Mouse (Mus musculus) liver, embryonic 13.5 days (tissue): ENCODE measurements around the gene Plch2. TPM values are rescaled to one million over a fixed set of nuclear protein-coding genes. Genes with fewer than 3 reads are reported as not detected.

Source experiments
- ATAC-seq: fragments of 200-750 bp; cut with Nextera tagmentation; 2 replicates; pipeline ENCODE4 v1.8.0; 2017; ENCODE audit warnings: low read depth, mild to moderate bottlenecking, moderate number of reproducible peaks, moderate library complexity
- DNase-seq: peaks from one replicate; pipeline ENCODE4 v3.0.0; 2022
- H3K27ac ChIP-seq: fragments of 300-500 bp; sonication (generic); 2 replicates; pipeline ENCODE4 v1.5.1; 2015; ENCODE audit warnings: moderate library complexity, mild to moderate bottlenecking, inconsistent platforms
- H3K27me3 ChIP-seq: fragments of 300-500 bp; sonication (generic); 2 replicates; pipeline ENCODE4 v1.6.1; 2015; ENCODE audit warnings: mild to moderate bottlenecking, inconsistent platforms
- H3K36me3 ChIP-seq: fragments of 300-500 bp; sonication (generic); 2 replicates; pipeline ENCODE4 v1.6.1; 2015; ENCODE audit warnings: mild to moderate bottlenecking, inconsistent platforms
- H3K4me1 ChIP-seq: fragments of 300-500 bp; sonication (generic); replicated peaks from 2 replicates; pipeline ENCODE4 v1.6.1; 2015; ENCODE audit warnings: inconsistent platforms
- H3K4me2 ChIP-seq: fragments of 300-500 bp; sonication (generic); 2 replicates; pipeline ENCODE4 v1.6.1; 2015; ENCODE audit warnings: inconsistent platforms, mild to moderate bottlenecking, moderate library complexity
- H3K4me3 ChIP-seq: fragments of 300-500 bp; sonication (generic); replicated peaks from 2 replicates; pipeline ENCODE4 v1.5.1; 2015; ENCODE audit warnings: mild to moderate bottlenecking, inconsistent platforms
- H3K9ac ChIP-seq: fragments of 300-500 bp; sonication (generic); 2 replicates; pipeline ENCODE4 v1.6.1; 2015; ENCODE audit warnings: mild to moderate bottlenecking, inconsistent platforms
- H3K9me3 ChIP-seq: fragments of 300-500 bp; sonication (generic); replicated peaks from 2 replicates; pipeline ENCODE4 v1.6.1; 2016; ENCODE audit warnings: inconsistent platforms
- WGBS: fragments of 180-500 bp; shearing (Covaris S2); methylation state at CpG from one replicate; pipeline ENCODE4 v1.1.7; 2015; ENCODE audit not compliant: insufficient replicate concordance; 5-methylcytosine and 5-hydroxymethylcytosine counted together
- polyA plus RNA-seq: library from polyadenylated mRNA; unstranded; fragments of >200 nt; fragmentation: Nextera tagmentation; extraction: Ambion mirVana; gene quantifications from 2 replicates; pipeline ENCODE4 v1.2.1, GENCODE M21; 2015

Plch2 gene
- polyA plus RNA-seq, 1 experiment from 2014 or later, result 0.08 TPM

DNA sequence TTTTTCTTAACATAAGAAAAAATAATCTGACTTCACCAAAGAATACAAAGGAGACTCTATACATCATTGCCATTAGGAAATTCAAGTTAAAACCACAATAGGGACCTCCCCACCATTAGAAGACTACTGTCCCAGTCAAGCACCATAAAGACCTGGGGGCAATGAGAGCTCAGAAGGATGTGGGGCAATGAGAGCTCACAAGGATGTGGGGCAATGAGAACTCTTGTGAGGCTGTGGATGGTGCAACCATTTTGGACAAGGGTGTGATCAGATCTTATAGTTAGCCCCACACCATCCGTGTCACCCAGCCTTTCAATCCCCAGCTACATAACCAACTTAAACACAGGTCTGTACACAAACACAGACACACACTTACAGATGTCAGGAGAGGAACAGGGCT, 118.8 kb downstream of the Plch2 start:
- no peak for ATAC-seq
- Histone ChIP-seq H3K27ac (no peak overlapping the region), H3K4me2 (no peak overlapping the region), H3K9me3 (no peaks in the 10 kb centered on the region), H3K27me3 (peaks cover 23% of the 10 kb centered on the region), H3K9ac (no peak overlapping the region), H3K4me1 (peaks cover 16% of the 10 kb centered on the region), H3K4me3 (no peak overlapping the region), H3K36me3 (no peaks in the 10 kb centered on the region)
- 55% methylated on average over 1 of the region's 1 CpGs for WGBS
- no peak for DNase-seq

DNA sequence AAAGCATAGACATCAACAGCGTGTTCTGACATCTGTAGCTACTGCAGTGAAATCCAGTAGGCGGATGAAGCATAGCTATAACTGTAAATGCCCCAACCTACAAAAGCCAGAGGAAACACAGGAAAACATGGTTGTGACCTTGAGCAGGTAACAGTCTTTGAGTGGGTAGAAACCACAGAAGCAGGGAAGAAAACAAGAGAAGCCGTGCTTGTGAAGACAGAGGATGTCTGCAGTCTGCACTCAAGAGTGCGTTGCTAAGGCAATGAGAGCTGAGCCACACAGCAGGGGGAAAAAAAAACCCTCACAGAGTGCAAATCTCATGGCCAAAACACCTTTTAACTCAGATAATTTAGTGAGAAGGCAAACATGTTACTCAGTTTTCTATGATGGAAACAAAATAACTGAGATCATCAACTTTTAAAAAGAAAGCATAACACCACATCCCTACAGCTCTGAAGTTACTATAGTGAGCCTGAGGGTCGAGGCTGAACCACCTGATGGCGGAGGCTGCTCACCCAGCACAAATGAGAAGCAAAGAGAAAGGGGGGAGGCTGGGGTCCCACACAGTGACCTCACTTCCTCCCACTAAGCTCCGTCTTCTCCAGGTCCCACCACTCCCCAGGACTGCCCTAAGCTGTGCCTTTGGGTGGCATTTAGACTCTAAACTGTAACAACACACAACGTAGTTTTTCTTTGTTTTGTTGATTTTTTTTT, 119.9 kb downstream of the Plch2 start:
- H3K9me3 ChIP-seq, result no peaks in the 10 kb centered on the region
- H3K4me1 ChIP-seq, result peaks cover 21% of the 10 kb centered on the region
- 63% methylated on average over 8 of the region's 8 CpGs for WGBS
- no peak for ATAC-seq
- no peak overlapping the region for H3K27ac ChIP-seq
- H3K4me2 ChIP-seq, result no peak overlapping the region
- H3K4me3 ChIP-seq, result no peak overlapping the region
- peaks cover 20% of the 10 kb centered on the region for H3K27me3 ChIP-seq
- H3K9ac ChIP-seq, result no peak overlapping the region
- no peak for DNase-seq
- H3K36me3 ChIP-seq, result no peaks in the 10 kb centered on the region

DNA sequence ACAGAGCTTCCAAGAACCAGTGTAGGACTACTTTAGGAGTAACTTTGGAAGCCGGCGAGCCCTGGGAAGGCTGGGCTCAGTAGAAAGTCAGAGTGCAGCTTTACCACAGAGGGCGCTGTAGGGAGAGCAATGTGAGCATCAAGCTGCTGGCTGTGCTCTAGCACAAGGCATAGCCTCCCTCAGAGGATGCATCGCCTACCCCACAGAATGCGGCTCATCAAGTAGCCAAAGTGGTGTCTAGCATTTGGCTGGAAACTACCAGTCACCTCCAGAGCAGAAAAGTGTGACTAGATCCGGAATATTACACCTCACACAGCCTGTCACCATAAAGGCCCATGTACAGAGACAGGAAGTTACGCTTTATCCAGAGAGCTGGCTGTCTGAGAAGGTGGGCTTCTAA, 120.8 kb downstream of the Plch2 start:
- no peaks in the 10 kb centered on the region for H3K9me3 ChIP-seq
- WGBS, result 82% methylated on average over 7 of the region's 7 CpGs
- peak overlapping the region; percentile 16; the same call in 1 of the 2 replicates for H3K27ac ChIP-seq
- H3K4me1 ChIP-seq, result peaks cover 21% of the 10 kb centered on the region
- H3K27me3 ChIP-seq, result peaks cover 15% of the 10 kb centered on the region; the same call in 1 of the 2 replicates
- no peak overlapping the region for H3K4me2 ChIP-seq
- ATAC-seq, result peak; percentile 37; the same call in 1 of the 2 replicates
- H3K36me3 ChIP-seq, result no peaks in the 10 kb centered on the region
- H3K9ac ChIP-seq, result no peak overlapping the region
- DNase-seq, result no peak
- H3K4me3 ChIP-seq, result no peak overlapping the region

DNA sequence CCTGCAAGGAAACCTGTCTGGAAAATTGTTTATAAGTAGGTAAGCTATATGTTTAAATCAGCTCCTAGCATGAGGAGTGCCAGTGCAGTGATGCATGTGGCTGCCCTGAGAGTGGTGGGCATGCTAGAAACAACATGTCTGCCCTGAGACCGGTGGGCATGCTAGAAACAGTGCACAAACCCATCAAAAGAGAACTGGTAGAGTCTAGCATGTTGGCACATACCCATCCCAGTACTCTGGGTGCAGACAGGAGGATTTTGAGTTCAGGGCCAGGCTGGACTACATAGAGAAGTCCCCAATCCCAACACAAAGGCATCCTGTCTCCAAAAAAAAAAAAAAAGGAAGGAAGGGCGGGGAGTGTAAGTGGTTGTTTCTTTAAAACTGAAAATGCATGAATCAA, 121.8 kb downstream of the Plch2 start:
- Histone ChIP-seq H3K4me1 (peaks cover 29% of the 10 kb centered on the region), H3K27me3 (0 out of 2 replicates have a peak, but pooled peaks cover 8% of the 10 kb centered on the region), H3K4me2 (no peak overlapping the region), H3K9me3 (no peaks in the 10 kb centered on the region), H3K27ac (no peak overlapping the region), H3K9ac (no peak overlapping the region), H3K36me3 (no peaks in the 10 kb centered on the region), H3K4me3 (no peak overlapping the region)
- DNase-seq, result no peak
- 78% methylated on average over 2 of the region's 2 CpGs for WGBS
- ATAC-seq, result no peak

DNA sequence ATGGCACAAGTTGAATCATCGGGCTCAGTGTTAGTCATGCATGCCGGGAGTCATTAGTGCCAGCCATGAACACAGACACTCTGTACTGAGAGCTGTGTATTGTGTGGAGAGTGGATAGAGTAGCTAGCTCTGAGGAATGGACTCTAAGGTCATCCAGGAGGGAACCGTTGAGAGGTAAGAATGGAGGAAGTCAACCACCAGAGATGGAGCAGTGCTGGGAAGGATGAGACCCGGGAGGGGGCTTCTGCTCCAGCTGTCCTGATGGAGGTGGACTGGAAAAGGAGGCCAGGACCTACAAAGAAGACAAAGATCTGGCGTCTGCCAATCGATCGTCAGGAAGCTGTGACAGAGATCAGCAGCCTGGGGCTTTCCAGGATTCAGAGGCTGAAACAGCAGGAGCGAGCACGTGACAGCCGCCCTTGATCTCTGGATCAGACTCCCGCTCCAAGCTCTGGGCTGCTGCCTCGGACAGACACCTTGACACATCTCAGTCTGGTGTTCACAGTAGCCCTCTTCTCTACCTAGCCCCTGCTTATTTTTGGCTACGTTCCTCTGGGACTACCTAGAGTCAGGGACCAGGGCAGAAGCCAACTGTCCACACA, 123.2 kb downstream of the Plch2 start:
- Histone ChIP-seq H3K36me3 (no peaks in the 10 kb centered on the region), H3K4me2 (no peak overlapping the region), H3K4me1 (peaks cover 43% of the 10 kb centered on the region), H3K27ac (peak overlapping the region; percentile 10; the same call in 1 of the 2 replicates), H3K9me3 (no peaks in the 10 kb centered on the region), H3K9ac (peak overlapping the region; percentile 8; the same call in 1 of the 2 replicates), H3K4me3 (no peak overlapping the region), H3K27me3 (0 out of 2 replicates have a peak, but pooled peaks cover 3% of the 10 kb centered on the region)
- ATAC-seq, result no peak
- WGBS, result 67% methylated on average over 13 of the region's 13 CpGs
- DNase-seq, result no peak

Other genes starting within 250 kb of the Plch2 start
- 0.03 TPM in 1 of 2 replicates, not detected in the other for gene Ttc34, start 219.3 kb downstream of the Plch2 start, polyA plus RNA-seq
- 2.4 TPM in 2 replicates for gene Mmel1, start 187.2 kb downstream of the Plch2 start, polyA plus RNA-seq
- 9.0 and 9.2 TPM in 2 replicates for gene Fam213b, start 157.6 kb downstream of the Plch2 start, polyA plus RNA-seq
- 49.5 and 51.7 TPM in 2 replicates for gene Tnfrsf14, start 128.2 kb downstream of the Plch2 start, polyA plus RNA-seq
- gene Hes5, start 95.9 kb downstream of the Plch2 start, polyA plus RNA-seq, result 0.08 and 0.23 TPM in 2 replicates
- 23.9 and 27.0 TPM in 2 replicates for gene Pank4, start 92.7 kb downstream of the Plch2 start, polyA plus RNA-seq
- 8.5 and 8.9 TPM in 2 replicates for gene Pex10, start 10.2 kb upstream of the Plch2 start, polyA plus RNA-seq
- 93.6 and 109 TPM in 2 replicates for gene Rer1, start 29.6 kb upstream of the Plch2 start, polyA plus RNA-seq
- gene Morn1, start 29.8 kb upstream of the Plch2 start, polyA plus RNA-seq, result 1.7 and 1.9 TPM in 2 replicates
- gene Ski, start 165.8 kb upstream of the Plch2 start, polyA plus RNA-seq, result 2.2 and 2.4 TPM in 2 replicates
- gene Faap20, start 193.0 kb upstream of the Plch2 start, polyA plus RNA-seq, result 23.4 and 23.6 TPM in 2 replicates